Mouse (Mus musculus): ENCODE measurements around the gene Capn1. TPM values are rescaled to one million over a fixed set of nuclear protein-coding genes. Genes with fewer than 3 reads are reported as not detected.

Gene Capn1
- polyA plus RNA-seq, 1 experiment from 2014 or later: 4.5 TPM

DNA sequence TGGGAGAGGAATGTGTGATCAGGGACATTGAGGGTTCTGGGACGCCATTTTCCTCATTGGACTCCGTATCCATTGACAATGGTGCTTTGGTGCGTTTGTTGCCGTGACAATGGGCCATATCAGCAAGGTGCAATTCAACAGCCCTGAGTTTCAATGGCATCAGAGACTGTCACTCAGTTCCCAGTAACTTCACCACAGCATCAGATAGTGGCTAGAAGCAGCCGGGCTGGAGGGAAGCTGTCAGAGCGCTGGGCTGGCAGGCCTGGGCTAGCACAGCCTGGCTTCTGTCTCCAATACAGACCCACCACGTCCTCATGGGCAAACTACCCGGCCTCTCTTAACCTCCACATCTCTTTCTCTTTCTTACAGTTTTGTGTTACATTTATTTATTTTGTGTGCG, 35.2 kb downstream of the Capn1 start:
- no peak overlapping the region for H3K27ac ChIP-seq (replicated peaks)
- WGBS: 83% methylated on average over 9 of the region's 9 CpGs
- H3K4me1 ChIP-seq: no peaks in the 10 kb centered on the region
- no peak overlapping the region for H3K4me3 ChIP-seq
- H3K4me2 ChIP-seq (replicated peaks): no peak overlapping the region
- no peaks in the 10 kb centered on the region for H3K27me3 ChIP-seq
- H3K9me3 ChIP-seq: no peaks in the 10 kb centered on the region
- H3K9ac ChIP-seq (replicated peaks): no peak overlapping the region
- no peak for ATAC-seq (ENCODE audit: low FRiP score, low read depth)
- no peaks in the 10 kb centered on the region for H3K36me3 ChIP-seq

- WGBS: 81% methylated on average over 3 of the region's 3 CpGs
- Histone ChIP-seq H3K4me2 (replicated peaks) (no peak overlapping the region), H3K9me3 (no peaks in the 10 kb centered on the region), H3K4me3 (no peak overlapping the region), H3K4me1 (no peaks in the 10 kb centered on the region), H3K27me3 (no peaks in the 10 kb centered on the region), H3K9ac (replicated peaks) (no peak overlapping the region), H3K27ac (replicated peaks) (no peak overlapping the region), H3K36me3 (no peaks in the 10 kb centered on the region)
- no peak for ATAC-seq (ENCODE audit: low FRiP score, low read depth)
Observed at GRCm38 (mm10) chr19:5977717-5978116, 38.0 kb downstream of the Capn1 start.

DNA sequence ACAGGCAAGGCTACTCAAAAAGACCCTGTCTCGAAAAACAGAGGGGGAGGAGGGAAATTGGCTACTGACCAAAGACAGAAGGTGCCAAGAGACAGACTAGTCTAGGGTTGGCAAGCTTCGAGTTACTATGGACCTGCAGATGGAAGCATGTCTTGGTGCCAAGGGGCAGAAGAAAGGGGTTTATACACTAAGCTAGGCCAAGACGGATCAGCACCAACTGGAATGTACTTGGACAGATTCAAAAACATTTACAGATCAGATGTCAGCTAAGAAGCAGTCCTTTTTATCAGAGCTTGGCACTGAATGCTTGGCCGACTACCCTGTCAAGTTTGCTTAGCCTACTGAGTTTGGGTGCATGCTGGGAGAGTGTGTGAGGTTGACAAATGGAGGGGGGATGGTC, 40.0 kb downstream of the Capn1 start:
- Histone ChIP-seq H3K27me3 (no peaks in the 10 kb centered on the region), H3K9me3 (no peaks in the 10 kb centered on the region), H3K4me2 (replicated peaks) (no peak overlapping the region), H3K4me3 (no peak overlapping the region), H3K36me3 (no peaks in the 10 kb centered on the region), H3K9ac (replicated peaks) (no peak overlapping the region), H3K4me1 (no peaks in the 10 kb centered on the region), H3K27ac (replicated peaks) (no peak overlapping the region)
- ATAC-seq (ENCODE audit: low FRiP score, low read depth): no peak
- 80% methylated on average over 4 of the region's 4 CpGs for WGBS

DNA sequence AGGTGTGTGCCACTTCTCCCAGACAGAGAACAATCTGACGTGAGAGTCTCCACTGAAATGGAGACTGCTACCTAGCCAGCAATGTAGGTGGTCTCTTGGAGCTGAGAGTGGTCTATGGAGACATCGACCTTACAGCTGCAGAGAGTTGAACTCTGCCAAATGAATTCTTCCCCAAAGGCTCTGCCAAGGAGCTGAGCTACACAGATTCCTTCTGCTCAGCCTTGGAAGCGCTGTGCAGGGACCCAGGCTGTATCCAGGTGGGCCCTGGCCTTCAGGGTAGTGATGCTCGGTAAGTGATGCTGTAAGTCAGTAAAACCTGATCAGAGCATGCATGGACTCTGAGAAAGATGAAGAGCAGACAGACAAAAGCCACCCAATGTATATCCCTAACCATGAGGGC, 40.6 kb downstream of the Capn1 start:
- 79% methylated on average over 4 of the region's 4 CpGs for WGBS
- H3K4me2 ChIP-seq (replicated peaks): no peak overlapping the region
- no peak for ATAC-seq (ENCODE audit: low FRiP score, low read depth)
- H3K4me3 ChIP-seq: no peak overlapping the region
- H3K9me3 ChIP-seq: no peaks in the 10 kb centered on the region
- H3K36me3 ChIP-seq: no peaks in the 10 kb centered on the region
- no peaks in the 10 kb centered on the region for H3K27me3 ChIP-seq
- H3K9ac ChIP-seq (replicated peaks): no peak overlapping the region
- no peak overlapping the region for H3K27ac ChIP-seq (replicated peaks)
- H3K4me1 ChIP-seq: no peaks in the 10 kb centered on the region

DNA sequence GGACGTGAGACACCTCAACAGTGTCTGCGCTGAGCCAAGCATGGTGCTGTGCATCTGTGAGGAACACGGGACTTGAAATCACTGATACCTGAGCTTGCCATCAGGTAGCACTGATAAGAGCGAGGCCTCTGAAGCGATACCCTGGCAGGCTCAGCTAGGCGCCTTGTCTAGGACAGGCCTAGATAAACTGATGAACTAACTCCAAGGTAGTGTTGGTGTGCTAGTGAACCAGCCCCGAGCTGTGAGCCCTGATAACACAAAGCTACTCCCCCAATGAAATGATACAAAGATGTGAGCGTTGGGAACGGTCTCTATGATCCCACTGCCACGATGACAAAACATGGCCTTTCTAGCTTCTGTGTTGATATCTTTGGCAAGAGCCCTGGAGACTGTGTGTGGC, 48.0 kb downstream of the Capn1 start:
- no peaks in the 10 kb centered on the region for H3K27me3 ChIP-seq
- no peak overlapping the region for H3K4me2 ChIP-seq (replicated peaks)
- no peak for ATAC-seq (ENCODE audit: low FRiP score, low read depth)
- peaks cover 16% of the 10 kb centered on the region for H3K4me1 ChIP-seq
- H3K9ac ChIP-seq (replicated peaks): no peak overlapping the region
- H3K9me3 ChIP-seq: no peaks in the 10 kb centered on the region
- H3K27ac ChIP-seq (replicated peaks): no peak overlapping the region
- H3K36me3 ChIP-seq: no peaks in the 10 kb centered on the region
- no peak overlapping the region for H3K4me3 ChIP-seq
- WGBS: 91% methylated on average over 10 of the region's 10 CpGs

- Histone ChIP-seq H3K27me3 (no peaks in the 10 kb centered on the region), H3K4me1 (peaks cover 21% of the 10 kb centered on the region), H3K36me3 (no peaks in the 10 kb centered on the region), H3K9me3 (no peaks in the 10 kb centered on the region), H3K4me2 (replicated peaks) (no peak overlapping the region), H3K9ac (replicated peaks) (peak overlapping the region; percentile 41), H3K27ac (replicated peaks) (no peak overlapping the region), H3K4me3 (no peak overlapping the region)
- 78% methylated on average over 6 of the region's 6 CpGs for WGBS
- no peak for ATAC-seq (ENCODE audit: low FRiP score, low read depth)
Observed at GRCm38 (mm10) chr19:5966786-5967185, 48.9 kb downstream of the Capn1 start.

GRCm38 (mm10) chr19:5965910-5966309, 49.8 kb downstream of the Capn1 start:
- H3K36me3 ChIP-seq: peaks cover 3% of the 10 kb centered on the region; the same call in 1 of the 2 replicates
- peaks cover 25% of the 10 kb centered on the region for H3K4me1 ChIP-seq
- no peaks in the 10 kb centered on the region for H3K27me3 ChIP-seq
- no peak overlapping the region for H3K27ac ChIP-seq (replicated peaks)
- H3K4me3 ChIP-seq: no peak overlapping the region
- 96% methylated on average over 2 of the region's 2 CpGs for WGBS
- H3K4me2 ChIP-seq (replicated peaks): no peak overlapping the region
- H3K9ac ChIP-seq (replicated peaks): no peak overlapping the region
- H3K9me3 ChIP-seq: no peaks in the 10 kb centered on the region
- ATAC-seq (ENCODE audit: low FRiP score, low read depth): no peak

GRCm38 (mm10) chr19:5965280-5965679, 50.4 kb downstream of the Capn1 start:
- Histone ChIP-seq H3K27ac (replicated peaks) (no peak overlapping the region), H3K4me1 (peaks cover 25% of the 10 kb centered on the region), H3K9me3 (no peaks in the 10 kb centered on the region), H3K4me2 (replicated peaks) (no peak overlapping the region), H3K36me3 (peaks cover 6% of the 10 kb centered on the region; the same call in 1 of the 2 replicates), H3K27me3 (no peaks in the 10 kb centered on the region), H3K9ac (replicated peaks) (no peak overlapping the region), H3K4me3 (no peak overlapping the region)
- WGBS: 11% methylated on average over 4 of the region's 4 CpGs
- ATAC-seq (ENCODE audit: low FRiP score, low read depth): no peak

DNA sequence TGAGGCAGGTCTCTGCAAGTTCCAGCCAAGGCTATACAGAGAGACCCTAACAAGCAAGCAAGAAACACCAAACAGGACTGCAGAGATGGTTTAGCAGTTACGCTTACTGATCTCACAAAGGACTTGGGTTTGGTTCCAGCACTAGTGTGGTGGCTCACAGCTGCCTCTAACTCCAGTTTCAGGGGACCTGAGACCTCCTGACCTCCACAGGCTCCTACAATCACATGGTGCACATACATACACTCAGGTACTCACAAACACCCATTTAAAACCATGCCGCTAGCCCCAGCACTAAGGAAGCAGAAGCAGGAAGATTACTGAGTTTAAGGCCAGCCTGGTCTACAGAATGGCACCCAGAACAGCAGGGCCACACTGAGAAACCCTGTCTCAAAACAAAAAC, 50.9 kb downstream of the Capn1 start:
- Histone ChIP-seq H3K4me2 (replicated peaks) (peak overlapping the region; percentile 92), H3K9ac (replicated peaks) (no peak overlapping the region), H3K4me3 (peak overlapping the region; percentile 67), H3K27me3 (no peaks in the 10 kb centered on the region), H3K27ac (replicated peaks) (no peak overlapping the region), H3K36me3 (peaks cover 6% of the 10 kb centered on the region; the same call in 1 of the 2 replicates), H3K9me3 (no peaks in the 10 kb centered on the region), H3K4me1 (peaks cover 25% of the 10 kb centered on the region)
- ATAC-seq (ENCODE audit: low FRiP score, low read depth): no peak
- 86% methylated on average over 2 of the region's 2 CpGs for WGBS

- Histone ChIP-seq H3K4me3 (peak within 1 kb of the TSS; percentile 67), H3K9me3 (no peaks in the 10 kb centered on the region), H3K9ac (replicated peaks) (peak within 1 kb of the TSS; percentile 72), H3K27me3 (no peaks in the 10 kb centered on the region), H3K4me1 (peaks cover 25% of the 10 kb centered on the region), H3K36me3 (peaks cover 7% of the 10 kb centered on the region; the same call in 1 of the 2 replicates), H3K27ac (replicated peaks) (peak within 1 kb of the TSS; percentile 21; the same call in 1 of the 2 replicates), H3K4me2 (replicated peaks) (peak within 1 kb of the TSS; percentile 92)
- WGBS: under 1% methylated on average over 50 of the region's 50 CpGs
- peak; percentile 74 for ATAC-seq (ENCODE audit: low FRiP score, low read depth)
Observed at GRCm38 (mm10) chr19:5963883-5964562, 51.7 kb downstream of the Capn1 start, which contains the start of gene Pola2. Gene Pola2 (minus strand): TSS chr19:5964202.

GRCm38 (mm10) chr19:5962651-5963050, 53.0 kb downstream of the Capn1 start:
- WGBS: 18% methylated on average over 1 of the region's 1 CpGs
- H3K9ac ChIP-seq (replicated peaks): peak overlapping the region; percentile 72

GRCm38 (mm10) chr19:5957371-5957770, 58.3 kb downstream of the Capn1 start:
- Histone ChIP-seq H3K27me3 (no peaks in the 10 kb centered on the region), H3K36me3 (peaks cover 53% of the 10 kb centered on the region), H3K9me3 (no peaks in the 10 kb centered on the region), H3K9ac (replicated peaks) (no peak overlapping the region), H3K4me2 (replicated peaks) (no peak overlapping the region), H3K4me1 (peaks cover 6% of the 10 kb centered on the region; the same call in 1 of the 2 replicates), H3K4me3 (no peak overlapping the region), H3K27ac (replicated peaks) (no peak overlapping the region)
- no peak for ATAC-seq (ENCODE audit: low FRiP score, low read depth)
- 82% methylated on average over 5 of the region's 5 CpGs for WGBS

More at GRCm38 (mm10) chr19:5962651-5963050, 53.0 kb downstream of the Capn1 start:
- H3K4me2 ChIP-seq (replicated peaks): peak overlapping the region; percentile 92
- ATAC-seq (ENCODE audit: low FRiP score, low read depth): no peak
- H3K4me3 ChIP-seq: peak overlapping the region; percentile 67; the same call in 1 of the 2 replicates
- H3K9me3 ChIP-seq: no peaks in the 10 kb centered on the region
- peaks cover 19% of the 10 kb centered on the region for H3K36me3 ChIP-seq
- H3K4me1 ChIP-seq: peaks cover 25% of the 10 kb centered on the region
- H3K27me3 ChIP-seq: no peaks in the 10 kb centered on the region
- H3K27ac ChIP-seq (replicated peaks): no peak overlapping the region
